Mouse (Mus musculus) liver, adult 2 months (tissue): Measurements from ENCODE around the gene Ubtd2. TPM values are rescaled to one million over a fixed set of nuclear protein-coding genes. Genes with fewer than 3 reads are reported as not detected.

Source experiments
- DNase-seq: peaks from one replicate; pipeline ENCODE4 v3.0.0-alpha.2; 2011; ENCODE audit warnings: low read depth, low spot score; ENCODE audit errors: extremely low read depth
- H3K27ac ChIP-seq: fragments of 200-500 bp; replicated peaks from 2 replicates; pipeline ENCODE4 v1.5.1; 2012; ENCODE audit warnings: low read depth, mild to moderate bottlenecking, control low read depth, inconsistent platforms, low read length; ENCODE audit not compliant: insufficient read depth
- H3K27me3 ChIP-seq: fragments of 200-500 bp; 2 replicates; pipeline ENCODE4 v1.6.1; 2012; ENCODE audit warnings: mild to moderate bottlenecking, moderate library complexity, low read length, inconsistent platforms; ENCODE audit not compliant: control insufficient read depth, insufficient read depth
- H3K36me3 ChIP-seq: fragments of 200-500 bp; 2 replicates; pipeline ENCODE4 v1.6.1; 2012; ENCODE audit warnings: low read length, inconsistent platforms; ENCODE audit not compliant: control insufficient read depth, insufficient read depth
- H3K4me1 ChIP-seq: fragments of 200-500 bp; 2 replicates; pipeline ENCODE4 v1.6.1; 2011; ENCODE audit warnings: low read length; ENCODE audit not compliant: control insufficient read depth, insufficient read depth
- H3K4me3 ChIP-seq: fragments of 200-500 bp; 2 replicates; pipeline ENCODE4 v1.5.1; 2011; ENCODE audit warnings: low read depth, mild to moderate bottlenecking, control low read depth, low read length, moderate library complexity; ENCODE audit not compliant: insufficient read depth
- H3K79me2 ChIP-seq: fragments of 200-500 bp; 2 replicates; pipeline ENCODE4 v1.6.1; 2012; ENCODE audit warnings: inconsistent platforms, mild to moderate bottlenecking, low read length, moderate library complexity; ENCODE audit not compliant: control insufficient read depth, insufficient read depth
- H3K9ac ChIP-seq: fragments of 200-500 bp; 2 replicates; pipeline ENCODE4 v1.6.1; 2012; ENCODE audit warnings: low read depth, mild to moderate bottlenecking, control low read depth, inconsistent platforms, low read length
- CTCF ChIP-seq: fragments of 200-500 bp; IDR thresholded peaks from 2 replicates; pipeline ENCODE4 v1.5.1; 2011; ENCODE audit warnings: low read depth, low read length, control low read depth
- POLR2A ChIP-seq: fragments of 200-500 bp; IDR thresholded peaks from 2 replicates; pipeline ENCODE4 v1.6.1; 2011; ENCODE audit warnings: low read length, control low read depth; ENCODE audit not compliant: insufficient read depth; ENCODE audit errors: extremely low read depth
- WGBS: fragments of 180-500 bp; shearing (Covaris S2); methylation state at CpG from one replicate; pipeline ENCODE4 v1.1.7; 2018; 5-methylcytosine and 5-hydroxymethylcytosine counted together
- polyA plus RNA-seq: library from polyadenylated mRNA; depleted of rRNA; stranded (reverse); fragments of >200 nt; gene quantifications from 2 replicates; pipeline ENCODE4 v1.2.3, GENCODE M21; 2012
- total RNA-seq: library from RNA; depleted of rRNA; stranded (reverse); fragments of >200 nt; gene quantifications from 2 replicates; pipeline ENCODE4 v1.2.3, GENCODE M21; 2014

Ubtd2 gene
- total and polyA plus RNA-seq, 2 experiments = 1.5 to 1.8 TPM

GRCm38 (mm10) chr11:32445135-32445534, 10.0 kb upstream of the Ubtd2 start:
- DNase-seq = no peak
- 74% methylated on average over 1 of the region's 1 CpGs for WGBS
- Histone ChIP-seq H3K4me3 (no peak overlapping the region), H3K27ac (no peak overlapping the region), H3K27me3 (no peaks in the 10 kb centered on the region), H3K4me1 (no peaks in the 10 kb centered on the region), H3K36me3 (no peaks in the 10 kb centered on the region), H3K9ac (no peak overlapping the region), H3K79me2 (no peaks in the 10 kb centered on the region)
- no peak for TF ChIP-seq CTCF
- TF ChIP-seq POLR2A = no peak

- no peak for TF ChIP-seq POLR2A
- no peak for TF ChIP-seq CTCF
- H3K27me3 ChIP-seq = no peaks in the 10 kb centered on the region
- H3K4me3 ChIP-seq = no peak overlapping the region
- H3K4me1 ChIP-seq = no peaks in the 10 kb centered on the region
- H3K36me3 ChIP-seq = no peaks in the 10 kb centered on the region
- no peak for DNase-seq
- no peak overlapping the region for H3K9ac ChIP-seq
- 70% methylated on average over 6 of the region's 6 CpGs for WGBS
- H3K79me2 ChIP-seq = no peaks in the 10 kb centered on the region
- no peak overlapping the region for H3K27ac ChIP-seq
Observed at GRCm38 (mm10) chr11:32445637-32446226, 9.4 kb upstream of the Ubtd2 start.

GRCm38 (mm10) chr11:32450216-32450615, 5.0 kb upstream of the Ubtd2 start:
- Histone ChIP-seq H3K79me2 (no peaks in the 10 kb centered on the region), H3K27me3 (0 out of 2 replicates have a peak, but pooled peaks cover 3% of the 10 kb centered on the region), H3K36me3 (no peaks in the 10 kb centered on the region), H3K4me1 (no peaks in the 10 kb centered on the region), H3K9ac (no peak overlapping the region), H3K27ac (no peak overlapping the region), H3K4me3 (no peak overlapping the region)
- 0% methylated on average over 1 of the region's 1 CpGs for WGBS
- peak; percentile 41 for DNase-seq
- TF ChIP-seq POLR2A (no peak), CTCF (peak; percentile 76)

- Histone ChIP-seq H3K9ac (no peak overlapping the region), H3K27me3 (0 out of 2 replicates have a peak, but pooled peaks cover 3% of the 10 kb centered on the region), H3K36me3 (no peaks in the 10 kb centered on the region), H3K4me3 (no peak overlapping the region), H3K79me2 (no peaks in the 10 kb centered on the region), H3K4me1 (no peaks in the 10 kb centered on the region; the same call in 1 of the 2 replicates), H3K27ac (no peak overlapping the region)
- TF ChIP-seq POLR2A (no peak), CTCF (no peak)
- 93% methylated on average over 6 of the region's 6 CpGs for WGBS
- DNase-seq = no peak
Observed at GRCm38 (mm10) chr11:32451306-32451705, 3.9 kb upstream of the Ubtd2 start.

GRCm38 (mm10) chr11:32452745-32453144, 2.4 kb upstream of the Ubtd2 start:
- no peak overlapping the region for H3K4me3 ChIP-seq
- 94% methylated on average over 4 of the region's 4 CpGs for WGBS
- H3K27ac ChIP-seq = no peak overlapping the region
- no peaks in the 10 kb centered on the region for H3K36me3 ChIP-seq
- no peaks in the 10 kb centered on the region for H3K79me2 ChIP-seq
- no peaks in the 10 kb centered on the region; the same call in 1 of the 2 replicates for H3K4me1 ChIP-seq
- no peak overlapping the region for H3K9ac ChIP-seq
- no peak for DNase-seq
- 0 out of 2 replicates have a peak, but pooled peaks cover 3% of the 10 kb centered on the region for H3K27me3 ChIP-seq
- TF ChIP-seq POLR2A = no peak
- TF ChIP-seq CTCF = no peak

GRCm38 (mm10) chr11:32453353-32453915, 1.7 kb upstream of the Ubtd2 start:
- no peak overlapping the region for H3K4me3 ChIP-seq
- no peaks in the 10 kb centered on the region; the same call in 1 of the 2 replicates for H3K4me1 ChIP-seq
- no peak for DNase-seq
- H3K27me3 ChIP-seq = 0 out of 2 replicates have a peak, but pooled peaks cover 3% of the 10 kb centered on the region
- no peak overlapping the region for H3K27ac ChIP-seq
- no peaks in the 10 kb centered on the region for H3K79me2 ChIP-seq
- WGBS = 92% methylated on average over 8 of the region's 8 CpGs
- H3K9ac ChIP-seq = no peak overlapping the region
- no peaks in the 10 kb centered on the region for H3K36me3 ChIP-seq
- TF ChIP-seq CTCF (no peak), POLR2A (no peak)
